Mouse (Mus musculus): ENCODE results near the gene Uvrag. TPM values are rescaled to one million over a fixed set of nuclear protein-coding genes. Genes with fewer than 3 reads are reported as not detected.
"Not testable (repeated sequence)": the region's sequence is repeated elsewhere in the genome, so short reads cannot be mapped to it uniquely, and the experiment has no call there.

Gene Uvrag
- total and polyA plus RNA-seq, 3 experiments: 15.0 to 19.5 TPM; not detected in 1

DNA sequence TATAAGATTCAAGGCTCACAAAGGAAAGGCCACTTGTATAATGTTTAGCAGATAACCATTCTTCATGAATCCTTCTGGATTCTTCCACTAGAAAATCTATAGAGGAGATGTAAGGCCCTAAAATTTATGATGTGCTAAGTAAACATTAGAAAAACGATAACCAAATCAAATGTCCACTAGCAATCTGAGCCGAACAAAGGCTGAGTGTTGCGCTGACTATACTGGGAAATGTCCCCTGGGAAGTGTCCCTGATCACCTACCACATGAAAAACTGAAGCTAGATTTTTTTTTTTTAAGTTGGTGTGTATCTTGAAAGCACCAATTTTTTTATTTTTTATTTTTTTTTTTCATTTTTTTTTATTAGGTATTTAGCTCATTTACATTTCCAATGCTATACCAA lies 76.1 kb downstream of the Uvrag start:
- Histone ChIP-seq H3K9me3 (replicated peaks; ENCODE audit: insufficient read depth, low read length) (no peaks in the 10 kb centered on the region), H3K27me3 (ENCODE audit: control insufficient read depth in 1 of 2, insufficient read depth in 2 of 2, low read length in 2 of 2) (no peaks in the 10 kb centered on the region), H3K27ac (ENCODE audit: control insufficient read depth, low read depth, low read length) (no peak overlapping the region), H3K79me2 (ENCODE audit: control insufficient read depth, insufficient read depth, low read length, poor library complexity) (no peaks in the 10 kb centered on the region), H3K4me3 (ENCODE audit: control insufficient read depth in 1 of 2, insufficient read depth in 1 of 2, low read depth in 2 of 2, low read length in 2 of 2) (no peak overlapping the region), H3K9ac (ENCODE audit: control insufficient read depth, low read depth, low read length, poor library complexity, severe bottlenecking) (no peak overlapping the region), H3K36me3 (ENCODE audit: control insufficient read depth in 1 of 2, insufficient read depth in 2 of 2, low read length in 2 of 2) (peaks cover 0 to 2% of the 10 kb centered on the region in 2 experiments; a peak in 2 of 4 replicates), H3K4me1 (ENCODE audit: control insufficient read depth in 1 of 2, insufficient read depth in 2 of 2, low read length in 2 of 2) (no peaks in the 10 kb centered on the region)
- no peak for DNase-seq (ENCODE audit: low read depth, low spot score)
- TF ChIP-seq CTCF (IDR thresholded peaks at IDR 0.05 in 2 of 3, conservative IDR thresholded peaks at IDR 0.05 in 1 of 3; ENCODE audit: control insufficient read depth in 1 of 3, insufficient read depth in 1 of 3, low read depth in 2 of 3, low read length in 3 of 3, poor library complexity in 1 of 3, severe bottlenecking in 1 of 3) (no peak), USF2 (IDR thresholded peaks at IDR 0.05; ENCODE audit: borderline replicate concordance in 1 of 2, insufficient read depth in 1 of 2, low read depth in 1 of 2, low read length in 2 of 2) (no peak), SMC3 (IDR thresholded peaks at IDR 0.05; ENCODE audit: low read depth, low read length) (no peak), MAX (IDR thresholded peaks at IDR 0.05; ENCODE audit: low read length) (no peak), NRF1 (IDR thresholded peaks at IDR 0.05; ENCODE audit: insufficient read depth, low read depth, low read length, poor library complexity, severe bottlenecking) (no peak), MXI1 (IDR thresholded peaks at IDR 0.05; ENCODE audit: low read depth, low read length) (no peak), NELFE (IDR thresholded peaks at IDR 0.05; ENCODE audit: low read depth, low read length) (no peak)

DNA sequence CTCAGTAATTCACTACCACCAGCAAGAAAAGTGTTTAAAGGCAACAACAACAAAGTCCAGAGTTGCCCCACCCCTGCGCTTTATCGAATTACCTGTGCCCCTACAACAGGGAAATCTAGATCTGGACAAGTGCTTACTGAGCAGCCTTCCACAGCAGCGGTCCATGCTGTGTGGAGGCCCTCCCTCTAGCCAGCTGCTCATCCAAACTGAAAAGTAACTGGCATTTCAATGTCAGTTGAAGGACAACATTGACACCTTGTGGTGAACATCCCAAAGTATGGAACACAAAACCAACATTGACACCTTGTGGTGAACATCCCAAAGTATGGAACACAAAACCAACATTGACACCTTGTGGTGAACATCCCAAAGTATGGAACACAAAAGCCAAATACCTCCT lies 78.7 kb downstream of the Uvrag start:
- H3K4me1 ChIP-seq (ENCODE audit: control insufficient read depth in 1 of 2, insufficient read depth in 2 of 2, low read length in 2 of 2); H3K9ac ChIP-seq (ENCODE audit: control insufficient read depth, low read depth, low read length, poor library complexity, severe bottlenecking); H3K79me2 ChIP-seq (ENCODE audit: control insufficient read depth, insufficient read depth, low read length, poor library complexity); H3K4me3 ChIP-seq (ENCODE audit: control insufficient read depth in 1 of 2, insufficient read depth in 1 of 2, low read depth in 2 of 2, low read length in 2 of 2); H3K27me3 ChIP-seq (ENCODE audit: control insufficient read depth in 1 of 2, insufficient read depth in 2 of 2, low read length in 2 of 2); H3K9me3 ChIP-seq (replicated peaks; ENCODE audit: insufficient read depth, low read length); H3K36me3 ChIP-seq (ENCODE audit: control insufficient read depth in 1 of 2, insufficient read depth in 2 of 2, low read length in 2 of 2); DNase-seq (ENCODE audit: low read depth, low spot score); H3K27ac ChIP-seq (ENCODE audit: control insufficient read depth, low read depth, low read length): not testable (repeated sequence)
- TF ChIP-seq SMC3 (IDR thresholded peaks at IDR 0.05; ENCODE audit: low read depth, low read length) (peak; percentile 30), CTCF (IDR thresholded peaks at IDR 0.05 in 2 of 3, conservative IDR thresholded peaks at IDR 0.05 in 1 of 3; ENCODE audit: control insufficient read depth in 1 of 3, insufficient read depth in 1 of 3, low read depth in 2 of 3, low read length in 3 of 3, poor library complexity in 1 of 3, severe bottlenecking in 1 of 3) (peak in 1 of 3 experiments; percentile 41; a peak in 1 of 6 replicates), RAD21 (IDR thresholded peaks at IDR 0.05; ENCODE audit: low read depth, low read length) (peak; percentile 30)

DNA sequence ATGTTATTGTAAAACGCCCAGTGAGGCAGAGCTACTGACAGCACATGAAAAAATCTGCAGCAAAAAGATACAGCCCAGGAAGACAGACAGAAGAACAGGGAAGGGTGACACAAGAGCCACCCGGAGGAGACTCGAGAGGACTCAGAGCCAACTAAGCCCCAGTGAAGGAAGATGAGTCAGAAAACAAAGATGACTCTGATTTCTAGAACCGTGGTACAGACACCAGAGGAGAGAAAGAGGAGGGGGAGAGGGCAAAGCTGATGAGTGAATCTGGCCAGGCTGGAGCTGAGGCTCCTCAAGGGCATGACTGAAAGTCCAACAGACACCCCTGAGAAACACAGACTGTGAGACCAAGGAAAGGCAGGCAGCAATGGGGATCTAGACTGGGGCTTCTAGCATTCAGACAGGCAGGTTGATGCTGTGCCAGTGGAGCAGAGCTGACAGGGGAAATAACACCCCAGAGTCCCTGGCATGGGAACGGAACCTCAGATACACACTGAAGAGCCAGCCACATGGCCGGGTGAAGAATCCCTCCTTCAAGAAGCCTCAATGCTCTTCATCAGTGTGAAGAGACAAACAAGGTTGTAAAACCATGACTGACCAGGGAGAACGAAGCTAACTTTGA lies 79.8 kb downstream of the Uvrag start:
- H3K4me3 ChIP-seq (ENCODE audit: control insufficient read depth in 1 of 2, insufficient read depth in 1 of 2, low read depth in 2 of 2, low read length in 2 of 2): no peak overlapping the region
- no peaks in the 10 kb centered on the region for H3K79me2 ChIP-seq (ENCODE audit: control insufficient read depth, insufficient read depth, low read length, poor library complexity)
- peaks cover 0 to 2% of the 10 kb centered on the region in 2 experiments; a peak in 2 of 4 replicates for H3K36me3 ChIP-seq (ENCODE audit: control insufficient read depth in 1 of 2, insufficient read depth in 2 of 2, low read length in 2 of 2)
- no peak for DNase-seq (ENCODE audit: low read depth, low spot score)
- H3K4me1 ChIP-seq (ENCODE audit: control insufficient read depth in 1 of 2, insufficient read depth in 2 of 2, low read length in 2 of 2): no peaks in the 10 kb centered on the region
- no peaks in the 10 kb centered on the region for H3K27me3 ChIP-seq (ENCODE audit: control insufficient read depth in 1 of 2, insufficient read depth in 2 of 2, low read length in 2 of 2)
- TF ChIP-seq EP300 (IDR thresholded peaks at IDR 0.05; ENCODE audit: low read depth in 1 of 2, low read length in 2 of 2): no peak
- TF ChIP-seq CHD2 (IDR thresholded peaks at IDR 0.05; ENCODE audit: low read length): no peak
- no peak for TF ChIP-seq RAD21 (IDR thresholded peaks at IDR 0.05; ENCODE audit: low read depth, low read length)
- no peak for TF ChIP-seq MAFK (IDR thresholded peaks at IDR 0.05; ENCODE audit: borderline replicate concordance, low read depth, low read length)
- no peak for TF ChIP-seq MEF2A (IDR thresholded peaks at IDR 0.05; ENCODE audit: extremely low read depth, insufficient replicate concordance, low read depth, low read length, poor library complexity, severe bottlenecking)
- no peak for TF ChIP-seq MXI1 (IDR thresholded peaks at IDR 0.05; ENCODE audit: low read depth, low read length)
- TF ChIP-seq HCFC1 (IDR thresholded peaks at IDR 0.05; ENCODE audit: low read depth, low read length): no peak
- no peak for TF ChIP-seq GATA1 (IDR thresholded peaks at IDR 0.05; ENCODE audit: low read depth, low read length)
- TF ChIP-seq ZMIZ1 (IDR thresholded peaks at IDR 0.05; ENCODE audit: low read depth, low read length): no peak
- TF ChIP-seq ZKSCAN1 (IDR thresholded peaks at IDR 0.05; ENCODE audit: low read depth, low read length): no peak
- no peak for TF ChIP-seq ETS1 (IDR thresholded peaks at IDR 0.05; ENCODE audit: low read depth, low read length)
- TF ChIP-seq NELFE (IDR thresholded peaks at IDR 0.05; ENCODE audit: low read depth, low read length): no peak
- no peak for TF ChIP-seq BHLHE40 (IDR thresholded peaks at IDR 0.05; ENCODE audit: borderline replicate concordance, low read depth, low read length)
- TF ChIP-seq ZC3H11A (IDR thresholded peaks at IDR 0.05; ENCODE audit: low read depth, low read length): no peak
- TF ChIP-seq RCOR1 (IDR thresholded peaks at IDR 0.05; ENCODE audit: low read depth, low read length): no peak
- no peak for TF ChIP-seq JUND (IDR thresholded peaks at IDR 0.05; ENCODE audit: low read depth, low read length)
- TF ChIP-seq NRF1 (IDR thresholded peaks at IDR 0.05; ENCODE audit: insufficient read depth, low read depth, low read length, poor library complexity, severe bottlenecking): no peak
- H3K9me3 ChIP-seq (replicated peaks; ENCODE audit: insufficient read depth, low read length): no peaks in the 10 kb centered on the region
- H3K27ac ChIP-seq (ENCODE audit: control insufficient read depth, low read depth, low read length): no peak overlapping the region
- H3K9ac ChIP-seq (ENCODE audit: control insufficient read depth, low read depth, low read length, poor library complexity, severe bottlenecking): no peak overlapping the region
